Mouse (Mus musculus): ENCODE measurements at regions not wholly inside any gene's neighbourhood (a gene's known extent, or its start where the extent isn't known, plus 50 kb on each side); places are given as distances from the start of the nearest gene placed in this dataset.

DNA sequence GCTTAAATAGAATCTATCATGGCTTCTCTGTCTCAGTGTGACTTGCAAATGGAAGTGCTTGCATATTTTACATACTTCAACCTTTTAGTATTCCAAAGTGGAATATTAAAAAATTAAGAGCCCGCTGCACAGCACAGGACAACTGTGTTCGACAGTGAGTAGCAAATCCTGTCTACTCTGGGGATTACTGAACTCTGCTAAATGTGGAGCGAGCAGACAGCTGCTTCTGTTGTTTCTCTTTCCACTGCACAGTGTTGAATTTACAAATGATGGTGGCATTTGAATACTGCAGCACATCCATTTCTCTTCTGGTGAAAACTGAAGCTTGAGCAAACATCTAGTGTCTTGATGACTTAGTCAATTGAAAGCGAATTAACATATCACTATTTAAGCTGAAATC is 409.2 kb downstream of the Fam198b start:
- TF ChIP-seq CTCF (IDR thresholded peaks at IDR 0.05; ENCODE audit: insufficient read depth, low read depth, low read length), result no peak
- no peak for TF ChIP-seq POLR2A (IDR thresholded peaks at IDR 0.05; ENCODE audit: insufficient read depth, low read depth, low read length)

All from olfactory bulb, adult 2 months (tissue).